Mouse (Mus musculus) fibroblast of lung, adult 2 months (primary cell): ENCODE measurements around the gene Olfr1192-ps1.
"Not testable (repeated sequence)": the region's sequence is repeated elsewhere in the genome, so short reads cannot be mapped to it uniquely, and the experiment has no call there.

Experiments used
- DNase-seq: peaks from one replicate; pipeline ENCODE4 v3.0.0-alpha.2; 2011; ENCODE audit warnings: low read depth

The Olfr1192-ps1 gene

GRCm38 (mm10) chr2:88648209-88648608 lies at the start of gene Olfr1192-ps1:
Gene Olfr1192-ps1 (plus strand): TSS chr2:88648509.
- no peak for DNase-seq

- DNase-seq = not testable (repeated sequence)
Measured at GRCm38 (mm10) chr2:88640242-88640641, 8.1 kb upstream of the Olfr1192-ps1 start, which contains the start of gene Olfr1191-ps1. Gene Olfr1191-ps1 (plus strand): TSS chr2:88640542.

GRCm38 (mm10) chr2:88675328-88675727 lies 27.0 kb downstream of the Olfr1192-ps1 start, which contains the start of gene Olfr1193:
Gene Olfr1193 (plus strand): TSS chr2:88675628.
- DNase-seq = not testable (repeated sequence)

- DNase-seq = no peak
Measured at GRCm38 (mm10) chr2:88689087-88689486, 40.8 kb downstream of the Olfr1192-ps1 start, which contains the start of gene Olfr1195. Gene Olfr1195 (minus strand): TSS chr2:88689187.

GRCm38 (mm10) chr2:88704497-88704896 lies 56.2 kb downstream of the Olfr1192-ps1 start, which contains the start of gene Olfr1196:
Gene Olfr1196 (minus strand): TSS chr2:88704597.
- DNase-seq = no peak
